Mouse (Mus musculus) forelimb bud, embryonic 11.5 days (tissue): Measurements from ENCODE around the gene Carns1.

ENCODE experiments used
- DNase-seq: peaks from one replicate; pipeline ENCODE4 v3.0.0-alpha.2; 2012; ENCODE audit warnings: low read depth, low spot score

Carns1 gene

GRCm38 (mm10) chr19:4175368-4175947 is at the start of gene Carns1:
TSS of gene Carns1 (minus strand) at chr19:4175479.
- DNase-seq: no peak

GRCm38 (mm10) chr19:4222165-4222564 is 46.9 kb upstream of the Carns1 start:
- no peak for DNase-seq

GRCm38 (mm10) chr19:4220957-4221743 is 45.9 kb upstream of the Carns1 start:
- DNase-seq: no peak

- DNase-seq: no peak
Measured at GRCm38 (mm10) chr19:4220416-4220815, 45.1 kb upstream of the Carns1 start.

- DNase-seq: no peak
Measured at GRCm38 (mm10) chr19:4219943-4220342, 44.7 kb upstream of the Carns1 start.

GRCm38 (mm10) chr19:4218784-4219183 is 43.5 kb upstream of the Carns1 start:
- DNase-seq: no peak

GRCm38 (mm10) chr19:4218293-4218692 is 43.0 kb upstream of the Carns1 start:
- DNase-seq: no peak

GRCm38 (mm10) chr19:4217855-4218254 is 42.6 kb upstream of the Carns1 start:
- DNase-seq: no peak

- DNase-seq: no peak
Measured at GRCm38 (mm10) chr19:4217140-4217539, 41.9 kb upstream of the Carns1 start.

GRCm38 (mm10) chr19:4216041-4216685 is 40.9 kb upstream of the Carns1 start:
- DNase-seq: no peak

- no peak for DNase-seq
Measured at GRCm38 (mm10) chr19:4215451-4215840, 40.2 kb upstream of the Carns1 start.

GRCm38 (mm10) chr19:4214771-4215450 is 39.6 kb upstream of the Carns1 start:
- DNase-seq: no peak

GRCm38 (mm10) chr19:4214071-4214770 is 38.9 kb upstream of the Carns1 start, which contains the start of the genes Clcf1 and AC109138.7:
TSS of gene Clcf1 (plus strand) at chr19:4214238.
TSS of gene AC109138.7 (plus strand) at chr19:4214357.
- DNase-seq: no peak

GRCm38 (mm10) chr19:4213524-4213974 is 38.3 kb upstream of the Carns1 start:
- DNase-seq: no peak

GRCm38 (mm10) chr19:4211891-4212588 is 36.8 kb upstream of the Carns1 start:
- no peak for DNase-seq

- no peak for DNase-seq
Measured at GRCm38 (mm10) chr19:4208563-4208962, 33.3 kb upstream of the Carns1 start.

GRCm38 (mm10) chr19:4206971-4207370 is 31.7 kb upstream of the Carns1 start:
- peak; percentile 77 for DNase-seq

GRCm38 (mm10) chr19:4204889-4205288 is 29.6 kb upstream of the Carns1 start:
- no peak for DNase-seq

GRCm38 (mm10) chr19:4203604-4204326 is 28.5 kb upstream of the Carns1 start:
- DNase-seq: no peak

- DNase-seq: no peak
Measured at GRCm38 (mm10) chr19:4203148-4203547, 27.9 kb upstream of the Carns1 start.
